Mouse (Mus musculus) heart, embryonic 14.5 days (tissue): ENCODE measurements around the gene Lman2l. TPM values are rescaled to one million over a fixed set of nuclear protein-coding genes. Genes with fewer than 3 reads are reported as not detected.

Experiments used
- ATAC-seq: fragments of 200-750 bp; cut with Nextera tagmentation; 2 replicates; pipeline ENCODE4 v1.8.0; 2017; ENCODE audit warnings: low read depth, moderate TSS enrichment; ENCODE audit not compliant: insufficient number of reproducible peaks, insufficient read depth, low FRiP score
- H3K27ac ChIP-seq, 2 experiments: fragments of 200-500 bp in 1 of 2; fragments of 300-500 bp in 1 of 2; sonication (generic) in 1 of 2; replicated peaks in 1 of 2; 2 replicates each; pipeline ENCODE4 v1.5.1; 2012 to 2014; ENCODE audit warnings: low read depth in 2 of 2, low read length in 2 of 2, control low read depth in 1 of 2, mild to moderate bottlenecking in 1 of 2, mixed read lengths in 1 of 2; ENCODE audit not compliant: control insufficient read depth in 1 of 2, insufficient read depth in 1 of 2
- H3K27me3 ChIP-seq: fragments of 300-500 bp; sonication (generic); 2 replicates; pipeline ENCODE4 v1.6.1; 2014; ENCODE audit warnings: mild to moderate bottlenecking, low read length, control low read depth; ENCODE audit not compliant: control insufficient read depth, insufficient read depth
- H3K36me3 ChIP-seq: fragments of 300-500 bp; sonication (generic); 2 replicates; pipeline ENCODE4 v1.6.1; 2014; ENCODE audit warnings: mild to moderate bottlenecking, control low read depth, low read length, mixed read lengths; ENCODE audit not compliant: control insufficient read depth, insufficient read depth
- H3K4me1 ChIP-seq, 2 experiments: fragments of 200-500 bp in 1 of 2; fragments of 300-500 bp in 1 of 2; sonication (generic) in 1 of 2; 2 replicates each; pipeline ENCODE4 v1.6.1; 2012 to 2014; ENCODE audit warnings: low read length in 2 of 2, control low read depth in 1 of 2, mixed read lengths in 1 of 2; ENCODE audit not compliant: control insufficient read depth in 2 of 2, insufficient read depth in 2 of 2
- H3K4me2 ChIP-seq: fragments of 300-500 bp; sonication (generic); 2 replicates; pipeline ENCODE4 v1.6.1; 2014; ENCODE audit warnings: mild to moderate bottlenecking, low read length
- H3K4me3 ChIP-seq, 2 experiments: fragments of 200-500 bp in 1 of 2; fragments of 300-500 bp in 1 of 2; sonication (generic) in 1 of 2; 2 replicates each; pipeline ENCODE4 v1.5.1; 2012 to 2014; ENCODE audit warnings: low read length in 2 of 2, mild to moderate bottlenecking in 2 of 2, control low read depth in 1 of 2, low read depth in 1 of 2, moderate library complexity in 1 of 2; ENCODE audit not compliant: control insufficient read depth in 1 of 2, insufficient read depth in 1 of 2
- H3K9ac ChIP-seq: fragments of 300-500 bp; sonication (generic); 2 replicates; pipeline ENCODE4 v1.6.1; 2014; ENCODE audit warnings: mild to moderate bottlenecking, low read length
- H3K9me3 ChIP-seq: fragments of 300-500 bp; sonication (generic); 2 replicates; pipeline ENCODE4 v1.6.1; 2016; ENCODE audit warnings: low read length, control low read depth; ENCODE audit not compliant: control insufficient read depth
- WGBS: fragments of 180-500 bp; shearing (Covaris S2); extraction: QIAGEN DNeasy Blood & Tissue Kit; methylation state at CpG from one replicate; pipeline ENCODE4 v1.1.7; 2014; 5-methylcytosine and 5-hydroxymethylcytosine counted together
- polyA plus RNA-seq: library from polyadenylated mRNA; unstranded; fragments of >200 nt; fragmentation: Nextera tagmentation; extraction: Ambion mirVana; gene quantifications from 2 replicates; pipeline ENCODE4 v1.2.1, GENCODE M21; 2014

Gene Lman2l
- polyA plus RNA-seq, 1 experiment from 2014 or later, result 35.7 TPM

GRCm38 (mm10) chr1:36378880-36379279 lies 66.2 kb downstream of the Lman2l start:
- Histone ChIP-seq H3K4me3 (no peak overlapping the region), H3K27ac (no peak overlapping the region), H3K9ac (no peak overlapping the region), H3K36me3 (no peaks in the 10 kb centered on the region), H3K27me3 (no peaks in the 10 kb centered on the region), H3K4me1 (no peaks in the 10 kb centered on the region), H3K9me3 (no peaks in the 10 kb centered on the region), H3K4me2 (no peak overlapping the region)
- 63% methylated on average over 6 of the region's 6 CpGs for WGBS
- ATAC-seq, result no peak

DNA sequence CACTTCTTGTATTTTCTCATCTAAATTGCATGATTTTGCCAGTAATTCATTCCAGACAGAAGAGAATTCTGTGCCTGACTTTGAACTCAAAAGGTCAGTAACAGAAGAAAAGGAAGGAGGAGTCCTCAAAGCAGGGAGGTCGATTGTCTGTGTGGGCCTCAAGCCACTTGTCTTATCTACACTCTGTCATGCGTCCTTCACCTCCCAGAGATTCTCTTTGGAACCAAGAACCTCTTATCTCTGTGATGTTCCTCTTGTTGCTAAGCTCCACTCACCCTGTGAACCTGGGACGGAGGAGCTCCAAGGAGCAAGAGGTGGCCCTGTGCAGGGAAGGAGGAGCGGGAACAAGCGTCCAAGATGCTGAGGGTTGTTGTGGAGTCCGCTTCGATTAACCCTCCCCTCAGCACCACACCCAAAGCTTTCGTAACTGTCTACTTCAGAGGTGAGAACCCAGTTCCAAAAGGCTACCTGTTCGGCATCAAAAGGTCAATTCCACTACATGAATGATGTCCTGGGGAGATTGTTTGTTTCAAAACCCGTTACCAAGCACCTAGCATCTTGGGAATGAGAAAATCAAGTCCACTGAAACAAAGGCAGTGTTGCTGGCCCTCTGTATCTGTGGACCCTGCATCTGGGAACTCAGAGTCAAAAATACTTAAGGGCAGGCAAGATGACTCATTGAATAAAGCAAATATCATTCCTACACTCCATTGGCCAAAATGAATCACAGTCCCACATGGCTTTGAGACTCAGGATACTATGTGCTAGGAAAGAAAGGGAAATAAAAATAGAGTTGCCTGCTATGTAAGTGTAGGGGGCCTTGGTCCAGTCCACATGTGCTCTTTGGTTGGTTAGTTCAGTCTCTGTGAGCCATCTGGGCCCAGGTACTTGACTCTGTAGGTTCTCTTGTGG lies 72.9 kb downstream of the Lman2l start, which contains the start of gene Fer1l5:
Gene Fer1l5, plus strand, starts transcription at position 358 of the 912 bp plus-strand sequence.
- no peak within 1 kb of the TSS for H3K4me3 ChIP-seq
- 57% methylated on average over 10 of the region's 10 CpGs for WGBS
- peaks cover 4% of the 10 kb centered on the region for H3K36me3 ChIP-seq
- no peak within 1 kb of the TSS for H3K27ac ChIP-seq
- peaks cover 4 to 10% of the 10 kb centered on the region in 2 experiments; a peak in 3 of 4 replicates for H3K4me1 ChIP-seq
- no peak within 1 kb of the TSS for H3K4me2 ChIP-seq
- H3K27me3 ChIP-seq, result no peaks in the 10 kb centered on the region
- no peaks in the 10 kb centered on the region for H3K9me3 ChIP-seq
- no peak within 1 kb of the TSS for H3K9ac ChIP-seq
- no peak for ATAC-seq

- ATAC-seq, result no peak
- Histone ChIP-seq H3K4me3 (no peak overlapping the region), H3K4me2 (no peak overlapping the region), H3K4me1 (peaks cover 4 to 15% of the 10 kb centered on the region in 2 experiments; a peak in 3 of 4 replicates), H3K27ac (no peak overlapping the region), H3K9me3 (no peaks in the 10 kb centered on the region), H3K36me3 (peaks cover 13% of the 10 kb centered on the region), H3K9ac (no peak overlapping the region), H3K27me3 (no peaks in the 10 kb centered on the region)
- 73% methylated on average over 6 of the region's 6 CpGs for WGBS
Measured at GRCm38 (mm10) chr1:36370918-36371317, 74.2 kb downstream of the Lman2l start.

Other genes with a start within 250 kb of the Lman2l start
- gene Uggt1, start 200.6 kb downstream of the Lman2l start, polyA plus RNA-seq, result 50.1 and 50.5 TPM in 2 replicates
- gene Neurl3, start 170.6 kb downstream of the Lman2l start, polyA plus RNA-seq, result 4.6 and 5.2 TPM in 2 replicates
- gene Arid5a, start 137.5 kb downstream of the Lman2l start, polyA plus RNA-seq, result 10.3 and 12.5 TPM in 2 replicates
- 40.8 and 43.4 TPM in 2 replicates for gene Kansl3, start 76.1 kb downstream of the Lman2l start, polyA plus RNA-seq
- 0.61 and 0.63 TPM in 2 replicates for gene Fer1l5, start 73.0 kb downstream of the Lman2l start, polyA plus RNA-seq
- gene Cnnm4, start 26.3 kb upstream of the Lman2l start, polyA plus RNA-seq, result 4.5 and 5.9 TPM in 2 replicates
- gene Cnnm3, start 66.6 kb upstream of the Lman2l start, polyA plus RNA-seq, result 3.7 and 3.9 TPM in 2 replicates
- gene Ankrd23, start 91.6 kb upstream of the Lman2l start, polyA plus RNA-seq, result 18.9 and 19.4 TPM in 2 replicates
- gene Gm42417, start 94.2 kb upstream of the Lman2l start, polyA plus RNA-seq, result not detected in 2 replicates
- gene Ankrd39, start 102.2 kb upstream of the Lman2l start, polyA plus RNA-seq, result 27.2 and 29.0 TPM in 2 replicates
- gene Sema4c, start 113.1 kb upstream of the Lman2l start, polyA plus RNA-seq, result 1.3 and 1.6 TPM in 2 replicates
- gene Fam178b, start 237.9 kb upstream of the Lman2l start, polyA plus RNA-seq, result 1.8 and 3.1 TPM in 2 replicates
- 1,570 and 1,612 TPM in 2 replicates for gene Cox5b, start 246.2 kb upstream of the Lman2l start, polyA plus RNA-seq